In genomic region chr3:130691596-130692170, GRCm38 (mm10) we compare ENCODE assay signal across 8 mouse cellular contexts. TPM values are rescaled to one million over a fixed set of nuclear protein-coding genes. Genes with fewer than 3 reads are reported as not detected.
DNase-seq lines count a peak whose midpoint lies in the region; ATAC-seq and TF ChIP-seq lines count a peak whose summit lies in the region.

No protein-coding gene starts in this region.

- WGBS in hindbrain, embryonic 14.5 days = 40% methylated on average over 12 of the region's 12 CpGs

- peaks cover 21% of the 10 kb centered on the region for H3K36me3 ChIP-seq in hindbrain, embryonic 14.5 days (replicated peaks; ENCODE audit: control insufficient read depth, insufficient read depth)

- peak; percentile 62 for ATAC-seq in activated CD4-positive, CD25-positive, alpha-beta regulatory T cell, adult 4 months
- no peak for ATAC-seq in hindbrain, embryonic 14.5 days (ENCODE audit: low FRiP score)
- peak; percentile 32; the same call in 1 of the 2 replicates for ATAC-seq in megakaryocyte-erythroid progenitor cell, adult 5-6 weeks (replicated peaks; ENCODE audit: low FRiP score, low TSS enrichment, poor library complexity, severe bottlenecking)

- peak overlapping the region; percentile 6 for H3K9ac ChIP-seq in hindbrain, embryonic 14.5 days

- H3K9me3 ChIP-seq in hindbrain, embryonic 14.5 days (ENCODE audit: control insufficient read depth, low read length) = no peaks in the 10 kb centered on the region

- H3K27me3 ChIP-seq in hindbrain, embryonic 14.5 days (ENCODE audit: control insufficient read depth, insufficient read depth, low read length) = no peaks in the 10 kb centered on the region

- peak overlapping the region; percentile 87 for H3K27ac ChIP-seq in gastrocnemius, adult 2 months
- H3K27ac ChIP-seq in hindbrain, embryonic 14.5 days = no peak overlapping the region

- no peak for DNase-seq in gastrocnemius, adult 2 months
- DNase-seq in gastrocnemius, postnatal 4 days (ENCODE audit: low spot score in 2 of 2) = no peak
- DNase-seq in hindbrain, embryonic 14.5 days (ENCODE audit: low spot score) = no peak
- DNase-seq in left cerebral cortex, postnatal 25 days (ENCODE audit: low spot score in 2 of 2) = no peak
- DNase-seq in MN1 (ENCODE audit: low spot score) = no peak
- no peak for DNase-seq in right cerebral cortex, postnatal 36 days (ENCODE audit: low spot score in 2 of 2)

- intact Hi-C loops in gastrocnemius, adult 2 months (cut with DNase I) = loop anchor here (2.0 to 10.0 kb wide), 2 partner anchors 197 to 597 kb away; no protein-coding TSS in a partner anchor
- intact Hi-C loops in left cerebral cortex, postnatal 25 days (cut with DNase I) = loop anchor here (5.0 to 10.0 kb wide), 2 partner anchors 509 to 787 kb away; partner anchors contain the start of gene Casp6

- TF ChIP-seq CTCF in gastrocnemius, adult 2 months (IDR thresholded peaks at IDR 0.05) = no peak

- 0 out of 2 replicates have a peak, but pooled peaks cover 7% of the 10 kb centered on the region for H3K4me1 ChIP-seq in hindbrain, embryonic 14.5 days (replicated peaks; ENCODE audit: control insufficient read depth, insufficient read depth, low read length)

- peak overlapping the region; percentile 52 for H3K4me2 ChIP-seq in hindbrain, embryonic 14.5 days (replicated peaks)

- peak overlapping the region; percentile 70 for H3K4me3 ChIP-seq in gastrocnemius, adult 2 months
- peak overlapping the region; percentile 23 for H3K4me3 ChIP-seq in hindbrain, embryonic 14.5 days (replicated peaks; ENCODE audit: low read length)

RNA-seq across cellular contexts. Expression of gene Ostc, which starts 17.6 kb away (rescaled TPM):
- 10 to 100 TPM; 27.9 to 37.7 TPM for total RNA-seq in gastrocnemius, adult 2 months (2021)
- total RNA-seq in gastrocnemius, postnatal 4 days (2021) = 10 to 100 TPM; 94.0 to 97.5 TPM
- polyA plus RNA-seq in activated CD4-positive, CD25-positive, alpha-beta regulatory T cell, adult 4 months (2017; shearing (Covaris generic)) = 100 to 1,000 TPM; 214 to 219 TPM
- polyA plus RNA-seq in hindbrain, embryonic 14.5 days (2014; fragmentation: Nextera tagmentation; extraction: Ambion mirVana) = 221 and 231 TPM in 2 replicates
- total RNA-seq in megakaryocyte-erythroid progenitor cell, adult 5-6 weeks (2014; fragmentation: Nextera tagmentation) = 102 and 150 TPM in 2 replicates
- 117 and 156 TPM in 2 replicates for total RNA-seq in megakaryocyte-erythroid progenitor cell, adult 5-6 weeks (2017)
- 10 to 100 TPM; 64.7 to 66.8 TPM for total RNA-seq in left cerebral cortex, postnatal 25 days (2021)

RNA-seq across cellular contexts. Expression of gene Rpl34, which starts 38.5 kb away (rescaled TPM):
- 100 to 1,000 TPM; 312 to 382 TPM for total RNA-seq in gastrocnemius, adult 2 months (2021)
- 100 to 1,000 TPM; 708 to 806 TPM for total RNA-seq in gastrocnemius, postnatal 4 days (2021)
- 1,000 to 10,000 TPM; 1,918 to 2,174 TPM for polyA plus RNA-seq in activated CD4-positive, CD25-positive, alpha-beta regulatory T cell, adult 4 months (2017; shearing (Covaris generic))
- polyA plus RNA-seq in hindbrain, embryonic 14.5 days (2014; fragmentation: Nextera tagmentation; extraction: Ambion mirVana) = 544 and 662 TPM in 2 replicates
- total RNA-seq in megakaryocyte-erythroid progenitor cell, adult 5-6 weeks (2014; fragmentation: Nextera tagmentation) = 2,689 and 3,227 TPM in 2 replicates
- 3,423 and 3,590 TPM in 2 replicates for total RNA-seq in megakaryocyte-erythroid progenitor cell, adult 5-6 weeks (2017)
- 100 to 1,000 TPM; 306 to 319 TPM for total RNA-seq in left cerebral cortex, postnatal 25 days (2021)
